Mouse (Mus musculus) brain, embryonic 14.5 days (tissue): ENCODE results near the gene Fcgr4.

Experiments
- CTCF ChIP-seq: fragments of 200-500 bp; IDR thresholded peaks from 2 replicates; pipeline ENCODE4 v1.5.1; 2012; ENCODE audit warnings: inconsistent platforms, mild to moderate bottlenecking, moderate library complexity, borderline replicate concordance; ENCODE audit not compliant: insufficient read depth, insufficient read length; ENCODE audit errors: extremely low read depth
- POLR2A ChIP-seq: fragments of 200-500 bp; IDR thresholded peaks from 2 replicates; pipeline ENCODE4 v1.6.1; 2012; ENCODE audit warnings: mild to moderate bottlenecking, inconsistent platforms, borderline replicate concordance; ENCODE audit not compliant: poor library complexity, insufficient read depth, insufficient read length, severe bottlenecking; ENCODE audit errors: extremely low read depth

DNA sequence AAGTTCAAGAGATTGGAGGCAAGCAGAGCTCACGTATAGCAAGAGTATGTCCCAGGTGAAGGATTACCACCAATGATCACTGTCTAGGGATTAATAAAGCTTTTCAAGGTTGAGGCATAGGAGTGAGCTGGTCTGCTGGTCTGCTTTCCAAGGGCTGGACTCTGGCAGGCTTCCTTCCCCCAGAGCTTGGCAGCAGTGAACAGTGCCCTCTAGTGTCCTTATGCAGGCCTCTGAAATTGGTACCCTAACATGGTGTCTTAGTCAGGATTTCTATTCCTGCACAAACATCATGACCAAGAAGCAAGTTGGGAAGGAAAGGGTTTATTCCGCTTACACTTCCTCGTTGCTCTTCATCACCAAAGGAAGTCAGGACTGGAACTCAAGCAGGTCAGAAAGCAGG lies 22.0 kb upstream of the Fcgr4 start:
- no peak for TF ChIP-seq POLR2A
- TF ChIP-seq CTCF: peak; percentile 77
